Mouse (Mus musculus): ENCODE data around the gene Mre11a. TPM values are rescaled to one million over a fixed set of nuclear protein-coding genes. Genes with fewer than 3 reads are reported as not detected.

Mre11a gene
- polyA plus RNA-seq, 1 experiment from 2014 or later: 28.4 TPM

GRCm38 (mm10) chr9:14769811-14770210 lies 14.6 kb upstream of the Mre11a start:
- Histone ChIP-seq H3K9ac (no peak overlapping the region), H3K9me3 (no peaks in the 10 kb centered on the region), H3K4me1 (peaks cover 24% of the 10 kb centered on the region), H3K4me3 (no peak overlapping the region), H3K27me3 (peaks cover 8% of the 10 kb centered on the region; the same call in 1 of the 2 replicates), H3K4me2 (replicated peaks) (0 out of 2 replicates have a peak overlapping the region, but pooled peaks have one; percentile 19), H3K27ac (no peak overlapping the region; the same call in 1 of the 2 replicates), H3K36me3 (no peaks in the 10 kb centered on the region)
- WGBS: 36% methylated on average over 6 of the region's 6 CpGs
- no peak for ATAC-seq (ENCODE audit: low FRiP score, low read depth)

DNA sequence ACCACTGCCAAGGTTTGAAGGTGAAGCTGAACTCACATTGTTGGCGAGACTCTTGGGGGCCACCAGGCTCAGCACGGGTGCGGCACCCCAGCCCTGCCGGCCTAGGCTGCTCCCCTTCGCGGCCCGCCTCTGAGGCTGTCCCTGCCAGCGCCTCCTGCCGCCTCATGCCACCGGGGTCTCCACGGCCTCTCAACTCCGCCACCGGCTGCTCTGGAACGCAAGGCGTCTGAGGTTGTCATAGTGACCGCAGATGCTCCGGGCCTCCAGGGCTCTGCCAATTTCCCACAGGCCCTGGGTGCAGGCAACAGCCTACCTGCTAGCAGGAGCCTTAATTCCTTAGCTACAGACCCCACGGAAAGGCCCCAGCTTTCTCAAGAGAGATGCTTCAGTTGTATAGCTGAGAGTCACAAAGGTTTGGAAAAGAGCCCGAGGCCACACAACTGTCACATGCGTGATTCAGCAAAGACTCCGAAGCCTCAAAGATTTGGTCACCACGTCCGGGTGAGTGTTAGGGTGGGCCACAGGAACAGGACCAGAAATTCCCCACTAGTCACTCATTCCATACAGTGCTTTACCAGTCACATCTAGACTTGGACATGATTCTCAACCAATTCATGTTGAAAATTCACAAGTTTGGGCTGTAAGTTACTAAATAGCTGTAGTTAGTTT lies 13.5 kb upstream of the Mre11a start, which contains the start of gene 1700012B09Rik:
Gene 1700012B09Rik (minus strand): TSS at position 228 of the 669 bp plus-strand sequence.
- H3K27me3 ChIP-seq: peaks cover 8% of the 10 kb centered on the region; the same call in 1 of the 2 replicates
- peak within 1 kb of the TSS; percentile 48; the same call in 1 of the 2 replicates for H3K9ac ChIP-seq
- H3K4me2 ChIP-seq (replicated peaks): peak within 1 kb of the TSS; percentile 44
- H3K4me1 ChIP-seq: peaks cover 24% of the 10 kb centered on the region
- ATAC-seq (ENCODE audit: low FRiP score, low read depth): peak; percentile 40; the same call in 1 of the 2 replicates
- WGBS: 17% methylated on average over 23 of the region's 23 CpGs
- H3K9me3 ChIP-seq: no peaks in the 10 kb centered on the region
- no peak within 1 kb of the TSS; the same call in 1 of the 2 replicates for H3K27ac ChIP-seq
- no peak within 1 kb of the TSS for H3K4me3 ChIP-seq
- H3K36me3 ChIP-seq: no peaks in the 10 kb centered on the region

DNA sequence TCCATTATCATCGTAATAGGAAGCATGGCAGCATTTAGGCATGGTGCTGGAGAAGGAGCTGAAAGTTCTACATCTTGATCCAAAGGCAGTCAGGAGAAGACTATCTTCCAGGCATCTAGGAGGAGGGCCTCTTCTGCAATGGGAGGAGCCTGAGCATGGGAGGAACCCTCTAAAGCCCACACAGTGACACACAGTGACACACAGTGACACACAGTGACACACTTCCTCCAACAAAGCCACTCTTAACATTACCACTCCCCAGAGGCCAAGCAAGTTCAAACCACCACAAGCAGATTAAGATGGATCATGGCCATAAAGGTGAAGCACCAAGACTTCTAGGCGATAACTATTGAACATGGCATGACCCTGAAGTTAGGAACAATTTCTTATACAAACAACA lies 12.4 kb upstream of the Mre11a start:
- Histone ChIP-seq H3K4me3 (no peak overlapping the region), H3K27me3 (peaks cover 8% of the 10 kb centered on the region; the same call in 1 of the 2 replicates), H3K4me2 (replicated peaks) (no peak overlapping the region), H3K27ac (no peak overlapping the region), H3K9me3 (no peaks in the 10 kb centered on the region), H3K4me1 (peaks cover 24% of the 10 kb centered on the region), H3K9ac (no peak overlapping the region), H3K36me3 (no peaks in the 10 kb centered on the region)
- ATAC-seq (ENCODE audit: low FRiP score, low read depth): no peak
- 86% methylated on average over 2 of the region's 2 CpGs for WGBS

DNA sequence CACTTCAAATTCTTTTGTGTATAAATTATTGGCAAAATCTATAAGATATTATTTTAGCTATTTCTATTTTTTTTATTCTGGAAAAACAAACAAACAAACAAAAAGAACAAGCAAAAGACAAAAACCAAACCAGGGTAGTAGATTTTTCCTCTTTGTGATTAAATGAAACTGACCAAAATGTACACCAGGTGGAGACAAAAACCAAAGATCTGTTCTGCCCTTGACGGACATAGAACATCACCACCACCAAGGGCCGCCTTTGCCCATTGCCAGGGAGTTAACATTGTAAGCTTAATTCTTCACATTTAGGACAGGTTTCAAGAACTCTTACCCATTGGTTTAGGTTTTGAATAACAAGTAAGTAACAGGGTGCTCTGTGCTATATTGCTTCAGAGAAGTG lies 10.6 kb upstream of the Mre11a start:
- ATAC-seq (ENCODE audit: low FRiP score, low read depth): no peak
- WGBS: 42% methylated on average over 2 of the region's 2 CpGs
- peaks cover 24% of the 10 kb centered on the region for H3K4me1 ChIP-seq
- H3K9me3 ChIP-seq: no peaks in the 10 kb centered on the region
- H3K27ac ChIP-seq: no peak overlapping the region
- no peaks in the 10 kb centered on the region for H3K36me3 ChIP-seq
- no peak overlapping the region for H3K9ac ChIP-seq
- H3K27me3 ChIP-seq: peaks cover 8% of the 10 kb centered on the region; the same call in 1 of the 2 replicates
- H3K4me2 ChIP-seq (replicated peaks): no peak overlapping the region
- H3K4me3 ChIP-seq: no peak overlapping the region

DNA sequence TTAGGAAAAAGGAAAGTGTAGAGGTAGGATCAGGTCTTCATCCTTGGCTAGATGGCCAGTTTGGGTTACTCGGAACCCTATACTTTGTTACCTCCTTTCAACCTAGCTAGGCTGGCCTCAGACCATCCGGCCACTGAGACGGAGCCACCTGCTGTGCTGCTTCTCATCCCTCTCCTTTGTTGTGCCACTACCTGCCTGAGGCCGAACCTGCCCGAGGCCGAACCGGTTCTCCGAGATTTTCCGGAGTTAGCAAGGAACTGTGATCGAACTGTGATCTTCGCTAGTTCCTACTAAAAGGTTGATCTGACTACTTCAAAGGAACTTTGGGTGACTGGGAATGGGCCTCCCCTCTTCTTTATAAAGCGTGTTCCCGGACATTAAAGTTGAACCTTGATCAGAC lies 6.1 kb upstream of the Mre11a start:
- Histone ChIP-seq H3K4me1 (no peaks in the 10 kb centered on the region), H3K27ac (no peak overlapping the region), H3K27me3 (no peaks in the 10 kb centered on the region), H3K9me3 (no peaks in the 10 kb centered on the region), H3K4me3 (no peak overlapping the region), H3K9ac (no peak overlapping the region), H3K36me3 (peaks cover 21% of the 10 kb centered on the region), H3K4me2 (replicated peaks) (no peak overlapping the region)
- ATAC-seq (ENCODE audit: low FRiP score, low read depth): no peak
- WGBS: 31% methylated on average over 13 of the region's 13 CpGs

GRCm38 (mm10) chr9:14787356-14787755 lies 2.9 kb downstream of the Mre11a start:
- Histone ChIP-seq H3K4me3 (no peak overlapping the region), H3K4me1 (no peaks in the 10 kb centered on the region), H3K4me2 (replicated peaks) (no peak overlapping the region), H3K27ac (no peak overlapping the region), H3K9me3 (no peaks in the 10 kb centered on the region), H3K9ac (no peak overlapping the region), H3K27me3 (no peaks in the 10 kb centered on the region), H3K36me3 (peaks cover 40% of the 10 kb centered on the region)
- 91% methylated on average over 6 of the region's 6 CpGs for WGBS
- no peak for ATAC-seq (ENCODE audit: low FRiP score, low read depth)

DNA sequence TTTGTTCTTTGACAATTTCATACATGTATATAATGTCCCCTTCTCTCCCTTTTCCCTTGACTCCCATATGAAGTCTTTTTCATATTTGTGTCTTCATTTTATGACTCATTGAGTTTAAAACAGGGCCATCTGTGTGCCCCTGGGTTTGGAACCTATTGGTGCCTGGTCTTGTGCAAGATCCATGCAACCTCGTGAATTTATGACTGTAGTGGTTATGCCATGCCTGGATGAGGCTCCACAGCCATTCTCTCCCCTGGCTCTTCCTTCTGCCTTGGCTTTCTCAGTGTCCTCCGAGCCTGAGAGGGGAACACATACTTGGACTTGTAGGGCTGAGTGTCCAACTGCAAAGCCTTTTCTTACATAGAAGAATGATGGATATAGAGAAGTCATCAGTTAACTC lies 21.3 kb downstream of the Mre11a start:
- Histone ChIP-seq H3K9ac (no peak overlapping the region), H3K27ac (no peak overlapping the region), H3K9me3 (no peaks in the 10 kb centered on the region), H3K4me2 (replicated peaks) (no peak overlapping the region), H3K4me3 (no peak overlapping the region), H3K36me3 (peaks cover 84% of the 10 kb centered on the region), H3K27me3 (no peaks in the 10 kb centered on the region), H3K4me1 (no peaks in the 10 kb centered on the region)
- ATAC-seq (ENCODE audit: low FRiP score, low read depth): no peak
- WGBS: 90% methylated on average over 2 of the region's 2 CpGs

DNA sequence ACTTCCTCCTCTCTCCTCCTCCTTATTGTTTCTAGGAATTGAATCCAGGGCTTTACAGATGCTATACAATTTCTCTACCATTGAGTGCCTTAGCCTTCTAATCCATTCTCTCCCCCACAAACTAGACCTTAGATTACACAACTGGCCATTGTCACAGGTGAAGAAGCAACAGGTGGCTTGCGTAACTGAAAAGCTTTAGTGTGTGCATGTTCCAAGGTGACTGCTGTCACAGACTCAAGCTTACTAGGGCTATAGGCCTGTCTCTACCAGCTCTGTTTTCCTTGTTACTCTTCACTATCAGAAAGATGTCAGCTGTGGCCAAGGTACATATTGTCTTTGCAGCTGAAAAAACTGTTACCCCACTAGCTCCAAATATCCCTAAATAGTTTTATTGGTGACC lies 22.3 kb downstream of the Mre11a start:
- no peak overlapping the region for H3K9ac ChIP-seq
- no peaks in the 10 kb centered on the region for H3K9me3 ChIP-seq
- H3K27me3 ChIP-seq: no peaks in the 10 kb centered on the region
- ATAC-seq (ENCODE audit: low FRiP score, low read depth): no peak
- H3K4me3 ChIP-seq: no peak overlapping the region
- no peak overlapping the region for H3K27ac ChIP-seq
- H3K4me2 ChIP-seq (replicated peaks): no peak overlapping the region
- peaks cover 81% of the 10 kb centered on the region for H3K36me3 ChIP-seq
- WGBS: 94% methylated on average over 1 of the region's 1 CpGs
- H3K4me1 ChIP-seq: no peaks in the 10 kb centered on the region

- no peak overlapping the region for H3K9ac ChIP-seq
- H3K4me1 ChIP-seq: no peaks in the 10 kb centered on the region
- H3K4me3 ChIP-seq: no peak overlapping the region
- H3K36me3 ChIP-seq: peaks cover 67% of the 10 kb centered on the region
- no peak overlapping the region for H3K4me2 ChIP-seq (replicated peaks)
- WGBS: 90% methylated on average over 5 of the region's 5 CpGs
- H3K27me3 ChIP-seq: no peaks in the 10 kb centered on the region
- no peak overlapping the region for H3K27ac ChIP-seq
- H3K9me3 ChIP-seq: no peaks in the 10 kb centered on the region
- ATAC-seq (ENCODE audit: low FRiP score, low read depth): no peak
These were observed 25.7 kb downstream of the Mre11a start for GRCm38 (mm10) chr9:14810111-14810510.

GRCm38 (mm10) chr9:14821396-14821795 lies 36.9 kb downstream of the Mre11a start:
- no peak overlapping the region for H3K4me3 ChIP-seq

DNA sequence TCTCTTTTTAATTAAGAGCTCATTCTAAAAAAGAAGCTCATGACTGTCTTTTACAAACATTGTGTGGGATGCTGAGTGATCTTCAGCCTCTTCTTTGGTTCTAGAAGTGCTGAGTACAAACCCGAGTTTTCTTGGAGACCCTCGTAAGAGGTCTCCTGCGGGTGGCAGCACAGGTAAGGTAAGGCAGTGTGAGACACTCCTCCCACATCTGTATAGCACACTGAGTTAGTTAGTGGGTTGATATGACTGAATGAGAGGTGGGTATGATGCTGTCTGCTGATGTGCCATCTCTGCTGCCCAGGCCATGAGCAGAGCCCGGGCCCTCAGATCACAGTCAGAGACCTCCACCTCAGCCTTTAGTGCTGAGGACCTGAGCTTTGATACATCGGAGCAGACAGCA lies 40.4 kb downstream of the Mre11a start:
- Histone ChIP-seq H3K4me3 (no peak overlapping the region), H3K27me3 (no peaks in the 10 kb centered on the region), H3K36me3 (peaks cover 66% of the 10 kb centered on the region), H3K4me2 (replicated peaks) (no peak overlapping the region), H3K27ac (no peak overlapping the region), H3K9me3 (no peaks in the 10 kb centered on the region), H3K4me1 (no peaks in the 10 kb centered on the region), H3K9ac (no peak overlapping the region)
- no peak for ATAC-seq (ENCODE audit: low FRiP score, low read depth)
- 95% methylated on average over 5 of the region's 5 CpGs for WGBS

More at GRCm38 (mm10) chr9:14821396-14821795, 36.9 kb downstream of the Mre11a start:
- no peak for ATAC-seq (ENCODE audit: low FRiP score, low read depth)
- no peak overlapping the region for H3K9ac ChIP-seq
- H3K36me3 ChIP-seq: peaks cover 75% of the 10 kb centered on the region
- H3K27ac ChIP-seq: no peak overlapping the region
- H3K4me2 ChIP-seq (replicated peaks): no peak overlapping the region
- H3K4me1 ChIP-seq: no peaks in the 10 kb centered on the region
- no peaks in the 10 kb centered on the region for H3K27me3 ChIP-seq
- H3K9me3 ChIP-seq: no peaks in the 10 kb centered on the region

- 58% methylated on average over 2 of the region's 2 CpGs for whole genome bisulfite sequencing
- no peak overlapping the region for H3K9ac ChIP-seq
These were observed 43.4 kb downstream of the Mre11a start for GRCm38 (mm10) chr9:14827875-14828274.

GRCm38 (mm10) chr9:14832046-14832445 lies 47.6 kb downstream of the Mre11a start:
- no peaks in the 10 kb centered on the region for H3K4me1 ChIP-seq
- H3K27ac ChIP-seq: no peak overlapping the region
- WGBS: 85% methylated on average over 5 of the region's 5 CpGs
- H3K9ac ChIP-seq: no peak overlapping the region
- no peaks in the 10 kb centered on the region for H3K9me3 ChIP-seq
- no peak overlapping the region for H3K4me3 ChIP-seq
- no peak overlapping the region for H3K4me2 ChIP-seq (replicated peaks)
- ATAC-seq (ENCODE audit: low FRiP score, low read depth): no peak
- no peaks in the 10 kb centered on the region for H3K27me3 ChIP-seq
- peaks cover 79% of the 10 kb centered on the region for H3K36me3 ChIP-seq

More at GRCm38 (mm10) chr9:14827875-14828274, 43.4 kb downstream of the Mre11a start:
- ATAC-seq (ENCODE audit: low FRiP score, low read depth): no peak
- H3K36me3 ChIP-seq: peaks cover 64% of the 10 kb centered on the region
- no peak overlapping the region for H3K4me3 ChIP-seq
- H3K4me1 ChIP-seq: no peaks in the 10 kb centered on the region
- no peaks in the 10 kb centered on the region for H3K9me3 ChIP-seq
- no peak overlapping the region for H3K4me2 ChIP-seq (replicated peaks)
- no peaks in the 10 kb centered on the region for H3K27me3 ChIP-seq
- no peak overlapping the region for H3K27ac ChIP-seq

Measured in limb, embryonic 13.5 days (tissue).